Mouse (Mus musculus) thymus, adult 2 months (tissue): ENCODE measurements around the gene Stk11ip. TPM values are rescaled to one million over a fixed set of nuclear protein-coding genes. Genes with fewer than 3 reads are reported as not detected.

ENCODE experiments used
- DNase-seq: peaks from one replicate; pipeline ENCODE4 v3.0.0; 2021
- H3K27ac ChIP-seq: fragments of 200-500 bp; 2 replicates; pipeline ENCODE4 v1.5.1; 2012; ENCODE audit warnings: low read length, control low read depth; ENCODE audit not compliant: control insufficient read depth, insufficient read depth
- H3K27me3 ChIP-seq: fragments of 200-500 bp; 2 replicates; pipeline ENCODE4 v1.6.1; 2012; ENCODE audit warnings: mild to moderate bottlenecking, low read length, moderate library complexity, mixed read lengths; ENCODE audit not compliant: control insufficient read depth, insufficient read depth
- H3K36me3 ChIP-seq: fragments of 200-500 bp; 2 replicates; pipeline ENCODE4 v1.6.1; 2012; ENCODE audit warnings: mild to moderate bottlenecking, low read length, moderate library complexity; ENCODE audit not compliant: control insufficient read depth, insufficient read depth
- H3K4me1 ChIP-seq: fragments of 200-500 bp; replicated peaks from 2 replicates; pipeline ENCODE4 v1.6.1; 2012; ENCODE audit warnings: low read length; ENCODE audit not compliant: control insufficient read depth, insufficient read depth
- H3K4me3 ChIP-seq: fragments of 200-500 bp; 2 replicates; pipeline ENCODE4 v1.5.1; 2012; ENCODE audit warnings: mild to moderate bottlenecking, low read length, control low read depth, moderate library complexity; ENCODE audit not compliant: control insufficient read depth, insufficient read depth
- CTCF ChIP-seq: fragments of 200-500 bp; IDR thresholded peaks from 2 replicates; pipeline ENCODE4 v1.5.1; 2012; ENCODE audit warnings: mild to moderate bottlenecking, control low read depth, low read length, moderate library complexity, borderline replicate concordance; ENCODE audit not compliant: control insufficient read depth, poor library complexity, insufficient read depth; ENCODE audit errors: extremely low read depth
- POLR2A ChIP-seq: fragments of 200-500 bp; IDR thresholded peaks from 2 replicates; pipeline ENCODE4 v1.6.1; 2012; ENCODE audit warnings: mild to moderate bottlenecking, low read length, control low read depth, moderate library complexity; ENCODE audit not compliant: control insufficient read depth, poor library complexity, insufficient read depth; ENCODE audit errors: extremely low read depth
- WGBS: fragments of 180-500 bp; shearing (Covaris S2); methylation state at CpG from one replicate; pipeline ENCODE4 v1.1.7; 2018; 5-methylcytosine and 5-hydroxymethylcytosine counted together
- polyA plus RNA-seq: library from polyadenylated mRNA; depleted of rRNA; stranded (reverse); fragments of >200 nt; gene quantifications from 2 replicates; pipeline ENCODE4 v1.2.3, GENCODE M21; 2012; rRNA removed

Stk11ip gene
- polyA plus RNA-seq, 1 experiment, result 93.0 TPM

DNA sequence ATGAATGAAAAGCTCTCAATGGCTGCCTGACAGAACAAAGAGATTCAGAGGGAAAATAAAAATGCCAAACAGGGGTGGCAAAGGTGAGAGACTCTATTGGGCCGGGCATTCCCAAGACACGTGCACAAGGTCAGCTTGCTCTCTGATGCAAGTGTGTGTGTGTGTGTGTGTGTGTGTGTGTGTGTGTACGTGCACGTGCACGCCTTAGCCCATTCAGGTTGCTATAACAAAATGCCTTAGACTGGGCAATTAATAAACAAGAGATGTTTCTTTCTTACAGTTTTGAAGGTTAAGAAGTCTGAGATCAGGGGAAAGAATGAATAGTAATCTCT lies 61.3 kb downstream of the Stk11ip start:
- no peak overlapping the region for H3K4me3 ChIP-seq
- H3K36me3 ChIP-seq, result no peaks in the 10 kb centered on the region
- no peak overlapping the region for H3K27ac ChIP-seq
- DNase-seq, result no peak
- H3K27me3 ChIP-seq, result no peaks in the 10 kb centered on the region
- 82% methylated on average over 5 of the region's 5 CpGs for WGBS
- TF ChIP-seq CTCF (no peak), POLR2A (no peak)
- H3K4me1 ChIP-seq, result no peaks in the 10 kb centered on the region

DNA sequence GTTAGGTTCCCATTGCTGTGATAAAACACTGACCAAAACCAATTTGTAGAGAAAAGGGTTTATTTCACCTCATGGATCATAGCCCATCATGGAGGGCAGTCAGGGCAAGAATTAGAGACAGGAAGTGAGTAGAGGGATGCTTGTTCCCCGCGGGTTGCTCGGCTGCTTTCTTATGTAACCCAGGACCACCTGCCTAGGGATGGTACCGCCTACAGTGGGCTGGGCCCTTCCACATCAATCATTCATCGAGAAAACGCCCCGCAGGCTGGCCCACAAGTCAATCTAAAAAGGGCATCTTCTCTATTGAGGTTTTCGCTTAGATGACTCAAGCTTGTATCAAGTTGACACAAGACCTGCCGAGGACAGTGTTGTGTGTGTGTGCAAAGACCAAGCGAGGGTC lies 61.7 kb downstream of the Stk11ip start:
- no peaks in the 10 kb centered on the region for H3K4me1 ChIP-seq
- TF ChIP-seq POLR2A (no peak), CTCF (no peak)
- DNase-seq, result no peak
- no peaks in the 10 kb centered on the region for H3K36me3 ChIP-seq
- 80% methylated on average over 10 of the region's 10 CpGs for WGBS
- no peaks in the 10 kb centered on the region for H3K27me3 ChIP-seq
- H3K4me3 ChIP-seq, result no peak overlapping the region
- H3K27ac ChIP-seq, result no peak overlapping the region

DNA sequence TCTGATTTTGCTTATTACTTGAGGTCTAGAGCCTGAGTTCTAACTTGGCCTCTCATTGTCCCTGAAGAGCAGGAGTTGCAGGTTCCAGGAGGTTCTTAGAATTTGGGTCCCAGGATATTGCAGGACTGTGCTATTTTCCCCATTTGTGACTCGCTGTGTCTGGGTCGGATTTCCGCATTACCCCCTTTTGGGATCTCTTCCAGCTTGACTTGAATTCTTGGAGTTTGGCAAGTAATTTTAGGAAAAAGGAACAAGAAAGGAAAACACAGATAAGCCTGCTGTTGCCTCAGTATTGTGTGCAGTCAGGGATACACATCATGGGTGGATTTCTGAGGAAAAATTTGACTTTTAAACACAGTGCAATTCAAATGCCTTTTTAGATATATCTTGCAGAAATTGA lies 65.5 kb downstream of the Stk11ip start:
- TF ChIP-seq POLR2A, result no peak
- no peak for TF ChIP-seq CTCF
- H3K27ac ChIP-seq, result no peak overlapping the region
- no peaks in the 10 kb centered on the region for H3K27me3 ChIP-seq
- no peaks in the 10 kb centered on the region for H3K36me3 ChIP-seq
- H3K4me1 ChIP-seq, result no peaks in the 10 kb centered on the region
- no peak overlapping the region for H3K4me3 ChIP-seq
- no peak for DNase-seq
- 91% methylated on average over 3 of the region's 3 CpGs for WGBS

Other genes starting within 250 kb of the Stk11ip start
- gene Resp18, start 243.1 kb upstream of the Stk11ip start, polyA plus RNA-seq, result 5.6 and 9.0 TPM in 2 replicates
- gene Dnpep, start 203.5 kb upstream of the Stk11ip start, polyA plus RNA-seq, result 112 and 132 TPM in 2 replicates
- 6.8 and 31.6 TPM in 2 replicates for gene Des, start 161.2 kb upstream of the Stk11ip start, polyA plus RNA-seq
- 11.0 and 12.1 TPM in 2 replicates for gene Speg, start 146.2 kb upstream of the Stk11ip start, polyA plus RNA-seq
- gene Gmppa, start 85.6 kb upstream of the Stk11ip start, polyA plus RNA-seq, result 102 and 128 TPM in 2 replicates
- gene Asic4, start 71.1 kb upstream of the Stk11ip start, polyA plus RNA-seq, result 0.05 TPM in 2 replicates
- 38.7 and 43.7 TPM in 2 replicates for gene Chpf, start 42.2 kb upstream of the Stk11ip start, polyA plus RNA-seq
- gene Tmem198, start 42.0 kb upstream of the Stk11ip start, polyA plus RNA-seq, result 3.0 and 3.5 TPM in 2 replicates
- gene Obsl1, start 15.1 kb upstream of the Stk11ip start, polyA plus RNA-seq, result 17.9 and 23.1 TPM in 2 replicates
- 9.6 and 19.9 TPM in 2 replicates for gene Inha, start 14.5 kb upstream of the Stk11ip start, polyA plus RNA-seq
- gene Slc4a3, start 24.7 kb downstream of the Stk11ip start, polyA plus RNA-seq, result 8.1 and 21.2 TPM in 2 replicates